Mouse (Mus musculus): ENCODE results near the gene Map2k5.

DNA sequence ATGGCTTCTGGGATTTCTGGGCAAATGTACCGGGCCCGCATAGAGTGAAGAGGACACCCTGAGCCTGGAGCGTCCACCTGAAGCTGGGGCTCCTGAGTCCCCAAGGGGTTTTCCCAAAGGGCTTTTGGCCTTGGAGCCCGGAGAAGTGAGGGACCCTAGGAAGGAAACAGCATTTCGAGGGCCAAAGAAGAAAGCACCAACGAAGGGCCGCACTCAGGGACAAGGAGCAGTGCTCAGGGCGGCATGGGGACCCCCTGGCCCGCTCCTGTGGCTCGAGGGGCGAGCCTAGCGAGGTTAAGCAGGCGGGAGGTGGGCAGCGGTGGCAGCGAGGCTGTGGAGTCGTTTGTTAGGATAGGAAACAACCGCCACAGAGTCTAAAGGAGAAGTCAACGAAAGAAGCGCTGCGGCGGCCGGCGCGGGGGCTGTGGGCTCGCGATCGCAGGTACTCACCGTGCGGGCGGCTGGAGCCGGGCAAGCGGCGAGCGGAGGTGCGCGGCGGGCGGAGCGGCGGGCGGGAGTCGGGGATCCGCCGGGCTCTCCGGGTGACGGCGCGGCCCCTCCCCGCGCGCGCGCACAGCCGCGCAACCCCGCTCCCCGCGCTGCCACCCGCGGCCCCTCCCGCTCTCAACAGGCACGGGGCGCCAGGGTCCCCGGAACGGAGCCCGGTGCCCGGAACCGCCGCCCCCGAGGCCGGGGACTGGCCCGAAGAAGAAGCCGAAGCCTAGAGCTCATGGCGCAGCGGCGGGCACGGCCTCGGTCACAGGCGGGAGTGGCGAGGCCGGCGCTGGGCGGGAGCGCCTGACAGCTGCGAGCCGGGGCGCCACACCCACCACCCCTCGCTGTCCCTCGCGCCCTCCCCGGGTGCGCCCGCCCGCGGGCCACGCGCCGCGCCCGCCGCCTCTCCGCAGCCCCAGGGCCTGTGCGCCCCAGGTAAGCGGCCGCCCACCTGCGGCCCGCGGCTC is 229.0 kb downstream of the Map2k5 start, which contains the start of gene Skor1:
- no peak for TF ChIP-seq CTCF (conservative IDR thresholded peaks at IDR 0.05; ENCODE audit: insufficient read depth, insufficient read length, low read depth, low read length)
- TF ChIP-seq POLR2A (IDR thresholded peaks at IDR 0.05; ENCODE audit: low read depth, low read length): no peak
